Mouse (Mus musculus): ENCODE results near the gene Eif2s2. TPM values are rescaled to one million over a fixed set of nuclear protein-coding genes. Genes with fewer than 3 reads are reported as not detected.

Gene Eif2s2
- polyA plus RNA-seq, 2 experiments: 46.0 to 88.0 TPM

DNA sequence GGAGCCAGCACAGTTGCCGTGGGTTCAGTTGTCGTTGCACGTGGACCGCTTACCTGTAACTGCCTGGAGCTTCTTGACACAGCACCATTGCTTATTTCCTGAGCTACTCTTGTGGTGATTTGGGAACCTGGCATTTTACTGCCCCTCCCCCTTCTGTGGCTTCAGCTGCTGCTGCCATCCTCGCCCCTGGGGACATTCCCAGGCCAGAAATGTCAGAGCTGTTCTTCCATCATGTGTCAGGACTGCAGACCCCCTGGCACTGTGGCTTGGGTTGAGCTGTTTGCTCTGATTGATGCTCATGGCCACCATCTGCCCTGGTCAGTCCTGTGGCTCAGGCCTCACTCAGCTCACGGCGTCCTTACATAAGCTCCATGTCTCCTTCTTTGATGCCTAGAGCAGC, 28.2 kb upstream of the Eif2s2 start:
- no peaks in the 10 kb centered on the region for H3K27me3 ChIP-seq (ENCODE audit: control insufficient read depth, insufficient read depth, low read length)
- no peaks in the 10 kb centered on the region for H3K4me1 ChIP-seq (replicated peaks; ENCODE audit: control insufficient read depth in 2 of 2, insufficient read depth in 2 of 2, low read length in 1 of 2)
- H3K27ac ChIP-seq: no peak overlapping the region
- TF ChIP-seq CTCF (IDR thresholded peaks at IDR 0.05; ENCODE audit: low read depth) (no peak), EP300 (IDR thresholded peaks at IDR 0.05; ENCODE audit: low read depth) (no peak)
- H3K4me2 ChIP-seq (ENCODE audit: low read depth): no peak overlapping the region
- no peak for ATAC-seq (ENCODE audit: insufficient read depth)
- WGBS (ENCODE audit: insufficient replicate concordance): 69% methylated on average over 7 of the region's 7 CpGs
- DNase-seq (ENCODE audit: low read depth in 3 of 3, low spot score in 3 of 3): no peak
- no peak overlapping the region for H3K4me3 ChIP-seq (ENCODE audit: insufficient read depth in 1 of 2, low read depth in 2 of 2, low read length in 2 of 2)
- no peaks in the 10 kb centered on the region for H3K9me3 ChIP-seq (ENCODE audit: control insufficient read depth, low read length)
- no peaks in the 10 kb centered on the region for H3K36me3 ChIP-seq (replicated peaks; ENCODE audit: control insufficient read depth, insufficient read depth, low read depth)
- H3K9ac ChIP-seq (replicated peaks): no peak overlapping the region

DNA sequence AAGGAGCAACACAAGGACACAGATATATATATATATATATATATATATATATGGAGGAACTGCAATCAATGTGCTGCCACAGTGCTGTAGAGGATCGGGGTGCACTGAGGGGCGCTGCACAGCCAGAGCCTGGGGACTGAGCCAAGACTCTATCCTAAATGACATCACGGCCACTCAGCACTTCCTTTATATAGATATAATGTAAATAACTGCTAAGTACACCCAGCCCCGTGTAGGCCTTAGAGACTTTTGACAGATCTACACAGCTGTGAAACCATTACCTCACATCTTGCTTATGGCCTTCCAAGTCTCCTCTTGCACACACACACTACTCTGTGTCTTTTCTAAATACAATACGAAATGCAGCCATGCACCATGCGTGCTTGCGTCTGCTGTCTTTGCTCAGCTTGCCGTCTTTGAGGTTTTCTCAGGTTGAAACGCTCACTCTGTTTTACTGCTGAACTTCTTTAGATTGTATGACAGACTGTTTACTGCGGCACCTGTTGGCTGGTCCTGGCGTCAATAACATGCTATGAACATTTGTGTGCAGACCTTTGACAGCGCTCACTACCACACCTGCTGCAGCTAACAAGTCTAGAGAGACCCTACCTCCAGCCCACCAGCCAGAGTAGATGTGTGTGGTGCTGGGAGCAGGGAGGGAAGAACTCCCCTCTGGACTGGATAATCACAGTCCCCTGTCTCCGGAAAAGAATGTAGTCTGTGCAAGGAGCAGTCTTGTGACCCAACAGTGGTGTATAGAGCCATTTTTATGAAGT, 25.3 kb upstream of the Eif2s2 start:
- no peak for TF ChIP-seq EP300 (IDR thresholded peaks at IDR 0.05; ENCODE audit: low read depth)
- no peak for TF ChIP-seq CTCF (IDR thresholded peaks at IDR 0.05; ENCODE audit: low read depth)
- Histone ChIP-seq H3K27me3 (ENCODE audit: control insufficient read depth, insufficient read depth, low read length) (no peaks in the 10 kb centered on the region), H3K4me3 (ENCODE audit: insufficient read depth in 1 of 2, low read depth in 2 of 2, low read length in 2 of 2) (no peak overlapping the region), H3K27ac (no peak overlapping the region), H3K9me3 (ENCODE audit: control insufficient read depth, low read length) (no peaks in the 10 kb centered on the region), H3K9ac (replicated peaks) (no peak overlapping the region), H3K4me2 (ENCODE audit: low read depth) (no peak overlapping the region), H3K36me3 (replicated peaks; ENCODE audit: control insufficient read depth, insufficient read depth, low read depth) (no peaks in the 10 kb centered on the region), H3K4me1 (replicated peaks; ENCODE audit: control insufficient read depth in 2 of 2, insufficient read depth in 2 of 2, low read length in 1 of 2) (no peaks in the 10 kb centered on the region)
- WGBS (ENCODE audit: insufficient replicate concordance): 69% methylated on average over 13 of the region's 13 CpGs
- DNase-seq (ENCODE audit: low read depth in 3 of 3, low spot score in 3 of 3): no peak
- no peak for ATAC-seq (ENCODE audit: insufficient read depth)

DNA sequence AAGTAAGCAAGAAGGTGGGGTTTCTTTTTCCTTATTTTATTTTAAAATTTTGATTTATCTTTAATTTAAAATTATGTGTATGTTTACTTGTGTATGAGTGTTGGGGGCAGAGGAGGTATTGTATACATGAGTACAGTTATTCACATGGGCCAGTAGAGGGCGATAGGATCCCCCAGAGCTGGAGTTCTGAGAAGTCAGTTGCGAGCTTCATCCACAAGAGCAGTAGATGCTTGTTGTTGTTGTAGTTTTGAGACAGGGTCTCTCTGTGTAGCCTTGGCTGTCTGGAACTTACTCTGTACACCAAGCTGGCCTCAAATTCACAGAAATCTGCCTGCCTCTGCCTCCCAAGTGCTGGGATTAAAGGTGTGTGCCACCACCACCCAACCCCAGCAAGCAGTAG, 23.8 kb upstream of the Eif2s2 start:
- Histone ChIP-seq H3K27ac (no peak overlapping the region), H3K4me3 (ENCODE audit: insufficient read depth in 1 of 2, low read depth in 2 of 2, low read length in 2 of 2) (no peak overlapping the region), H3K4me1 (replicated peaks; ENCODE audit: control insufficient read depth in 2 of 2, insufficient read depth in 2 of 2, low read length in 1 of 2) (no peaks in the 10 kb centered on the region), H3K9me3 (ENCODE audit: control insufficient read depth, low read length) (no peaks in the 10 kb centered on the region), H3K27me3 (ENCODE audit: control insufficient read depth, insufficient read depth, low read length) (no peaks in the 10 kb centered on the region), H3K4me2 (ENCODE audit: low read depth) (no peak overlapping the region), H3K9ac (replicated peaks) (no peak overlapping the region), H3K36me3 (replicated peaks; ENCODE audit: control insufficient read depth, insufficient read depth, low read depth) (no peaks in the 10 kb centered on the region)
- WGBS (ENCODE audit: insufficient replicate concordance): 11% methylated on average over 2 of the region's 2 CpGs
- DNase-seq (ENCODE audit: low read depth in 3 of 3, low spot score in 3 of 3): peak in 1 of 3 experiments; percentile 36
- TF ChIP-seq CTCF (IDR thresholded peaks at IDR 0.05; ENCODE audit: low read depth) (peak; percentile 65), EP300 (IDR thresholded peaks at IDR 0.05; ENCODE audit: low read depth) (no peak)
- ATAC-seq (ENCODE audit: insufficient read depth): no peak

DNA sequence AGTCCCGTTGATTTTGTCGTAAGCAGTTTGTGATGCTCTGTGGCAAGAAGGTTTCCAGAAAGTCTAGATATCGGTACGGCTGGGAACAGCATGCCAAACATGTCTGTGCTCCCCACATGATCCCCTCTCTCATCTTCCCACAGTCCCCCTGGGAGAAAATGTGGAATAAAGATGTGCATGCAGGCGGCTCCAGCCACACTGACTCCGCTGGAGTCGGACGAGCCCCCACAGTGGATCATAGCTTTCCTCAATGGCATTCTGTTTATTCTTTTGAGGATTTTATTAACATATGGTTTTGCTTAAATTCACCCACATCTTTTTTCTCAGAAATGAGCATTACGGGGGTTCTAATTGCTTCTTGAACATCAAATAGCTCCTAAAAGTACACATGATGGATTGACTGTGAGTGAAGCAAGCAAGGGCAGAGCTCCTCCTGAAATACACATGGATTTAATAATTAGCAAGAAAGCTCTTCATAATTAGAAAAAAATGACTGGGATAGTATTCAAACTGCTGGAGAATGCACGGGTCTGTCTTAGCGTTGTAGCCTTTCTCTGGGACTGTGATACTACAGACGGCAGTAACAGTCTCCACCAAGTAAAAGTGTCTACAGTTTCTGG, 23.3 kb upstream of the Eif2s2 start:
- ATAC-seq (ENCODE audit: insufficient read depth) (no peak), DNase-seq (ENCODE audit: low read depth in 3 of 3, low spot score in 3 of 3) (no peak)
- Histone ChIP-seq H3K9ac (replicated peaks) (no peak overlapping the region), H3K27me3 (ENCODE audit: control insufficient read depth, insufficient read depth, low read length) (no peaks in the 10 kb centered on the region), H3K4me2 (ENCODE audit: low read depth) (no peak overlapping the region), H3K36me3 (replicated peaks; ENCODE audit: control insufficient read depth, insufficient read depth, low read depth) (no peaks in the 10 kb centered on the region), H3K27ac (no peak overlapping the region), H3K4me3 (ENCODE audit: insufficient read depth in 1 of 2, low read depth in 2 of 2, low read length in 2 of 2) (no peak overlapping the region), H3K9me3 (ENCODE audit: control insufficient read depth, low read length) (no peaks in the 10 kb centered on the region), H3K4me1 (replicated peaks; ENCODE audit: control insufficient read depth in 2 of 2, insufficient read depth in 2 of 2, low read length in 1 of 2) (no peaks in the 10 kb centered on the region)
- WGBS (ENCODE audit: insufficient replicate concordance): 73% methylated on average over 12 of the region's 12 CpGs
- TF ChIP-seq CTCF (IDR thresholded peaks at IDR 0.05; ENCODE audit: low read depth) (no peak), EP300 (IDR thresholded peaks at IDR 0.05; ENCODE audit: low read depth) (no peak)

DNA sequence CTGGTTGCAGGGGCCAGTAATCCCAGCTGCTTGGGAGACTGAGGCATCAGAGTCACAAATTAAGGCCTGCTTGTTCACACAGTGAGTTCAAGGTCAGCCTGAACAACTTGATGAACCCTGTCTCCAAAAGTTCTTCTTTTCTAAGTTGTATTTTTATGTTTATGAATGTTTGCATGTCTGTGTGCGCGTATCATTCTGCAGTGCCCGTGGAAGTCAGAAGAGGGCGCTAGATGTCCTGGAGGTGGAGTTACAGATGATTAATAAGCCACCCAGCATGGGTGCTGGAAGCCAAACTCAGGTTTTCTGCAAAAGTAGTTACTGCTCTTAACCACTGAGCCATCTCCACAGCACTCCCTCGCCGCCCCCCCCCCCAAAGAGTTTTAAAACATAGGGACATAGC, 17.1 kb upstream of the Eif2s2 start:
- 72% methylated on average over 6 of the region's 6 CpGs for WGBS (ENCODE audit: insufficient replicate concordance)
- TF ChIP-seq CTCF (IDR thresholded peaks at IDR 0.05; ENCODE audit: low read depth): peak; percentile 47
- TF ChIP-seq EP300 (IDR thresholded peaks at IDR 0.05; ENCODE audit: low read depth): no peak
- no peak overlapping the region for H3K4me3 ChIP-seq (ENCODE audit: insufficient read depth in 1 of 2, low read depth in 2 of 2, low read length in 2 of 2)
- no peak overlapping the region for H3K4me2 ChIP-seq (ENCODE audit: low read depth)
- H3K4me1 ChIP-seq (replicated peaks; ENCODE audit: control insufficient read depth in 2 of 2, insufficient read depth in 2 of 2, low read length in 1 of 2): no peaks in the 10 kb centered on the region
- no peak overlapping the region for H3K27ac ChIP-seq
- no peaks in the 10 kb centered on the region for H3K36me3 ChIP-seq (replicated peaks; ENCODE audit: control insufficient read depth, insufficient read depth, low read depth)
- no peaks in the 10 kb centered on the region for H3K27me3 ChIP-seq (ENCODE audit: control insufficient read depth, insufficient read depth, low read length)
- H3K9me3 ChIP-seq (ENCODE audit: control insufficient read depth, low read length): no peaks in the 10 kb centered on the region
- ATAC-seq (ENCODE audit: insufficient read depth) (no peak), DNase-seq (ENCODE audit: low read depth in 3 of 3, low spot score in 3 of 3) (no peak)
- no peak overlapping the region for H3K9ac ChIP-seq (replicated peaks)

Measured in liver, embryonic 14.5 days (tissue).